Mouse (Mus musculus): ENCODE results near the gene Ssxb8. TPM values are rescaled to one million over a fixed set of nuclear protein-coding genes. Genes with fewer than 3 reads are reported as not detected.

Ssxb8 gene
- total RNA-seq (2023) = not detected

DNA sequence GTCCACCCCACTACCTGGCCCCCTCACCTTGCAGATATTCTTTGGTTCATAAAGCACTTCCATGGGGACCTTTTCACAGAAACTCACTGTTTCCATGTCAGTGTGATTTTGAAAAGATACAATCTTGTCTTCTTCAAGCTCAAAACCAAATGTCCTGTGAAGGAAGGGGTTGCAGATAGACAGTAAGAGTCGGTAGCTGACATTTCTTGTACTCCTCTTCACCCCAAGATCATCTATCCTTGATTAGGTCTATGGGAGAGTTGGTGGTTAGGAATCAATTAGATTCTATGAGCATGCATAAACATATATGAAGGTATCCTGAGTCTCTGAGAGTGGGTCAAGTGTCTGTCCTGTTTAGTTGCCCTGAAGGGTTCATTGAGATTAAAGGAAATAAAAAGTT, at the start of gene Ssxb8:
Gene Ssxb8, minus strand, starts transcription at position 101 of the 400 bp plus-strand sequence.

Other genes starting within 250 kb of the Ssxb8 start
- not detected for gene Ssxb2, start 229.1 kb downstream of the Ssxb8 start, total RNA-seq (2023)
- gene Gm14459, start 165.9 kb downstream of the Ssxb8 start, total RNA-seq (2023) = not detected
- gene Ssxb6, start 142.6 kb downstream of the Ssxb8 start, total RNA-seq (2023) = not detected
- gene Ssxb3, start 99.0 kb downstream of the Ssxb8 start, total RNA-seq (2023) = not detected
- not detected for gene Ssx9, start 57.6 kb upstream of the Ssxb8 start, total RNA-seq (2023)
- gene Ssxb5, start 112.8 kb upstream of the Ssxb8 start, total RNA-seq (2023) = not detected
- not detected for gene Gm6592, start 153.2 kb upstream of the Ssxb8 start, total RNA-seq (2023)
- not detected for gene Gm5751, start 183.4 kb upstream of the Ssxb8 start, total RNA-seq (2023)
- 2.2 TPM for gene B630019K06Rik, start 201.5 kb upstream of the Ssxb8 start, total RNA-seq (2023)

Measured in CD4-positive naive resting alpha-beta T cell, adult 57 days (primary cell).